Comparison of ENCODE assay signal across 8 mouse cellular contexts in genomic region chr1:55028512-55029249, GRCm38 (mm10). TPM values are rescaled to one million over a fixed set of nuclear protein-coding genes. Genes with fewer than 3 reads are reported as not detected.
DNase-seq lines count a peak whose midpoint lies in the region; ATAC-seq lines count a peak whose summit lies in the region.
"Had no signal": no experiment of that assay in that cellular context is flagged by ENCODE, and none has a peak within 500 bp of the region (broad histone marks: within the 10 kb centered on the region; RNA-seq: fewer than 3 reads in every experiment).

No protein-coding gene starts in this region.

- H3K27ac ChIP-seq in forebrain, embryonic 15.5 days (replicated peaks), result no peak overlapping the region
- no peak overlapping the region for H3K27ac ChIP-seq in forebrain, embryonic 10.5 days
- H3K27ac ChIP-seq: embryonic facial prominence, embryonic 15.5 days had no signal

- no peaks in the 10 kb centered on the region for H3K36me3 ChIP-seq in forebrain, embryonic 15.5 days
- peaks cover 19% of the 10 kb centered on the region for H3K36me3 ChIP-seq in forebrain, embryonic 10.5 days (replicated peaks)
- H3K36me3 ChIP-seq: embryonic facial prominence, embryonic 15.5 days had no signal

- no peak overlapping the region for H3K9ac ChIP-seq in forebrain, embryonic 15.5 days (replicated peaks)
- H3K9ac ChIP-seq: embryonic facial prominence, embryonic 15.5 days had no signal

- no peaks in the 10 kb centered on the region for H3K27me3 ChIP-seq in forebrain, embryonic 15.5 days
- no peaks in the 10 kb centered on the region for H3K27me3 ChIP-seq in forebrain, embryonic 10.5 days (ENCODE audit: poor library complexity, severe bottlenecking)
- H3K27me3 ChIP-seq: embryonic facial prominence, embryonic 15.5 days had no signal

- 91% methylated on average over 11 of the region's 11 CpGs for WGBS in forebrain, embryonic 15.5 days
- WGBS in forebrain, embryonic 10.5 days, result 86% methylated on average over 11 of the region's 11 CpGs

- no peak overlapping the region for H3K4me3 ChIP-seq in forebrain, embryonic 15.5 days
- no peak overlapping the region for H3K4me3 ChIP-seq in forebrain, embryonic 10.5 days

- H3K4me1 ChIP-seq in forebrain, embryonic 15.5 days, result peaks cover 24% of the 10 kb centered on the region
- peaks cover 17% of the 10 kb centered on the region for H3K4me1 ChIP-seq in forebrain, embryonic 10.5 days

- H3K4me2 ChIP-seq in forebrain, embryonic 15.5 days (replicated peaks), result no peak overlapping the region

- DNase-seq in MN1 (ENCODE audit: low spot score), result peak; percentile 7
- peak; percentile 17 to 28 for DNase-seq in kidney, postnatal 36 days
- DNase-seq in forebrain, embryonic 10.5 days (ENCODE audit: extremely low spot score, low spot score), result no peak

- ATAC-seq in CD4-positive, CD25-positive, alpha-beta regulatory T cell, adult 4 months, result peak; percentile 65
- ATAC-seq in neutrophil, adult 5-6 weeks (ENCODE audit: extremely low read depth, insufficient number of reproducible peaks, low FRiP score, poor library complexity, severe bottlenecking), result peak; percentile 76
- no peak for ATAC-seq in cerebellum, adult (ENCODE audit: insufficient number of reproducible peaks, low FRiP score, low TSS enrichment)
- ATAC-seq in forebrain, embryonic 15.5 days (replicated peaks), result no peak

- H3K9me3 ChIP-seq in forebrain, embryonic 15.5 days, result no peaks in the 10 kb centered on the region
- H3K9me3 ChIP-seq in forebrain, embryonic 10.5 days, result no peaks in the 10 kb centered on the region
- H3K9me3 ChIP-seq: embryonic facial prominence, embryonic 15.5 days had no signal

RNA-seq across cellular contexts. Expression of gene Sf3b1, which starts 1.4 kb away (rescaled TPM):
- 100 to 1,000 TPM; 411 to 495 TPM for polyA plus RNA-seq in CD4-positive, CD25-positive, alpha-beta regulatory T cell, adult 4 months (2017; shearing (Covaris generic))
- total RNA-seq in neutrophil, adult 5-6 weeks (2017), result 803 and 808 TPM in 2 replicates
- polyA plus RNA-seq in forebrain, embryonic 15.5 days (2015; fragmentation: Nextera tagmentation; extraction: Ambion mirVana), result 391 and 417 TPM in 2 replicates
- 296 and 303 TPM in 2 replicates for polyA plus RNA-seq in forebrain, embryonic 10.5 days (2016; fragmentation: Nextera tagmentation; extraction: Ambion mirVana)

RNA-seq across cellular contexts. Expression of gene Coq10b, which starts 23.9 kb away (rescaled TPM):
- 10 to 100 TPM; 14.8 to 18.2 TPM for polyA plus RNA-seq in CD4-positive, CD25-positive, alpha-beta regulatory T cell, adult 4 months (2017; shearing (Covaris generic))
- 60.2 and 79.3 TPM in 2 replicates for total RNA-seq in neutrophil, adult 5-6 weeks (2017)
- polyA plus RNA-seq in forebrain, embryonic 15.5 days (2015; fragmentation: Nextera tagmentation; extraction: Ambion mirVana), result 36.0 and 36.6 TPM in 2 replicates
- polyA plus RNA-seq in forebrain, embryonic 10.5 days (2016; fragmentation: Nextera tagmentation; extraction: Ambion mirVana), result 21.7 and 23.5 TPM in 2 replicates

RNA-seq across cellular contexts. Expression of gene Hspe1, which starts 59.3 kb away (rescaled TPM):
- 100 to 1,000 TPM; 128 to 193 TPM for polyA plus RNA-seq in CD4-positive, CD25-positive, alpha-beta regulatory T cell, adult 4 months (2017; shearing (Covaris generic))
- 77.7 and 94.0 TPM in 2 replicates for total RNA-seq in neutrophil, adult 5-6 weeks (2017)
- polyA plus RNA-seq in forebrain, embryonic 15.5 days (2015; fragmentation: Nextera tagmentation; extraction: Ambion mirVana), result 253 and 276 TPM in 2 replicates
- polyA plus RNA-seq in forebrain, embryonic 10.5 days (2016; fragmentation: Nextera tagmentation; extraction: Ambion mirVana), result 671 and 693 TPM in 2 replicates

RNA-seq across cellular contexts. Expression of gene Hspd1, which starts 59.4 kb away (rescaled TPM):
- polyA plus RNA-seq in CD4-positive, CD25-positive, alpha-beta regulatory T cell, adult 4 months (2017; shearing (Covaris generic)), result 100 to 1,000 TPM; 145 to 175 TPM
- total RNA-seq in neutrophil, adult 5-6 weeks (2017), result 84.0 and 84.4 TPM in 2 replicates
- 291 and 296 TPM in 2 replicates for polyA plus RNA-seq in forebrain, embryonic 15.5 days (2015; fragmentation: Nextera tagmentation; extraction: Ambion mirVana)
- 636 and 697 TPM in 2 replicates for polyA plus RNA-seq in forebrain, embryonic 10.5 days (2016; fragmentation: Nextera tagmentation; extraction: Ambion mirVana)

Comparison
In these comparisons a context has a peak if more than half of its experiments do, and no peak if none do; other contexts are left out.
1. ATAC-seq: peak in CD4-positive, CD25-positive, alpha-beta regulatory T cell, adult 4 months (single experiment) and neutrophil, adult 5-6 weeks (single experiment); none in cerebellum, adult (single experiment) and forebrain, embryonic 15.5 days (single experiment).